8 mouse cellular contexts compared by ENCODE assay signal in the genomic region with DNA sequence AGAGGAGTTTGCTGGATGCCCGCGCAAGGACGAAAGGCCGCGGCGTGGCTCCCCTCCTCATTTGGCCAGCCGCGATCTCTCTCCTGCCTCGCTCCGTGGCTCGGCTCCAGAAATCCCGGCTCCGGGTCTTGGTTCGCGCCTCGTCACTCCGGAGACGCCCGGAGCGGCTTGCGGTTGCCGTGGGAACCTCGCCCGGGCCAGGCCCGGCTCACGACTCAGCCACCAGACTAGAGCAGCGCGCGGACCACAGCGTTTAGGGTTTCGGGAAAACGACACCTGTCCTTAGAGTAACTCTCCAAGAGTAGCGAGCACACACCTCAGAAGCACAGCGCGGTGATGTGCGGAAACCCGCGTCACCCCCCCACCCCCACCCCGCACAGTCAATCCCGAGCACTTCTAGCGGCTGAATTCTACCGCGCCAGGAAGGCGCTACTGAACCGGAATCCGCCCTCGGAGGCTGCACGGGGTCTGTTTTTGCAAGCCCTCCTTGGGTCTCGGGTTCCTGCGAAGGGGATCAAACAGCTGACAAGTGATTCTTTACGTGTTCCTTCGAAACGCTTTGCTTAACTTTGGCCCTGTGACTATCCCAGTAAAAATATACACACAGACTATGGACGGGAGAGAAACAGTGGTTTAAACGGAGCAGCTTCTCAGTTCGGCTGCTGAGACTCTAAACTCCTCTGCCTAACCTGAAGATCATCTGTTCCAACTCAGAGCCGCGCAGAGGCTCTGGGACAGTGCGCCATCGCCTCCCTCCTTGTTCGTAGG. TPM values are rescaled to one million over a fixed set of nuclear protein-coding genes. Genes with fewer than 3 reads are reported as not detected.
DNase-seq lines count a peak whose midpoint lies in the region; ATAC-seq lines count a peak whose summit lies in the region.

No protein-coding gene starts in this region.

- H3K27me3 ChIP-seq in heart, embryonic 12.5 days (replicated peaks) = peaks cover 81% of the 10 kb centered on the region
- peaks cover 82% of the 10 kb centered on the region for H3K27me3 ChIP-seq in kidney, embryonic 15.5 days
- peaks cover 97% of the 10 kb centered on the region for H3K27me3 ChIP-seq in liver, embryonic 11.5 days (replicated peaks; ENCODE audit: control insufficient read depth, insufficient read depth, low read length)

- WGBS in heart, embryonic 12.5 days = 2% methylated on average over 61 of the region's 61 CpGs
- 1% methylated on average over 61 of the region's 61 CpGs for WGBS in kidney, embryonic 15.5 days
- WGBS in liver, embryonic 11.5 days = 2% methylated on average over 61 of the region's 61 CpGs

- no peaks in the 10 kb centered on the region for H3K36me3 ChIP-seq in heart, embryonic 12.5 days
- H3K36me3 ChIP-seq in kidney, embryonic 15.5 days = no peaks in the 10 kb centered on the region
- H3K36me3 ChIP-seq in liver, embryonic 11.5 days (ENCODE audit: control insufficient read depth, insufficient read depth, low read length) = no peaks in the 10 kb centered on the region

- H3K9ac ChIP-seq in heart, embryonic 12.5 days = peak overlapping the region; percentile 48
- peak overlapping the region; percentile 27 for H3K9ac ChIP-seq in kidney, embryonic 15.5 days
- no peak overlapping the region for H3K9ac ChIP-seq in liver, embryonic 11.5 days (ENCODE audit: low read depth, low read length)

- peak; percentile 41 to 76 for DNase-seq in spleen, postnatal 4 days (ENCODE audit: low spot score in 2 of 2)
- DNase-seq in spleen, adult 12 weeks (ENCODE audit: low spot score) = no peak
- DNase-seq in liver, embryonic 11.5 days (ENCODE audit: low spot score) = no peak
- DNase-seq in neural tube, embryonic 10.5 days (ENCODE audit: extremely low spot score, low spot score) = peak; percentile 87
- peak; percentile 12 to 47 for DNase-seq in thymus, postnatal 10 days (ENCODE audit: low spot score in 2 of 2)

- peak overlapping the region; percentile 51 for H3K4me3 ChIP-seq in heart, embryonic 12.5 days
- H3K4me3 ChIP-seq in kidney, embryonic 15.5 days (replicated peaks) = peak overlapping the region; percentile 46
- peak overlapping the region; percentile 42 for H3K4me3 ChIP-seq in liver, embryonic 11.5 days (ENCODE audit: low read depth, low read length)

- H3K27ac ChIP-seq in heart, embryonic 12.5 days (ENCODE audit: poor library complexity, severe bottlenecking) = no peak overlapping the region
- H3K27ac ChIP-seq in kidney, embryonic 15.5 days = no peak overlapping the region
- no peak overlapping the region for H3K27ac ChIP-seq in liver, embryonic 11.5 days (ENCODE audit: low read depth, low read length)

- 0 out of 2 replicates have a peak, but pooled peaks have one; percentile 29 for ATAC-seq in erythroid progenitor cell, adult 5-6 weeks (replicated peaks; ENCODE audit: low FRiP score, poor library complexity, severe bottlenecking)
- ATAC-seq in heart, embryonic 12.5 days (ENCODE audit: insufficient number of reproducible peaks, low FRiP score) = peak; percentile 44; the same call in 1 of the 2 replicates
- peak; percentile 77 for ATAC-seq in kidney, embryonic 15.5 days (replicated peaks; ENCODE audit: low FRiP score)
- ATAC-seq in liver, embryonic 11.5 days (replicated peaks; ENCODE audit: low FRiP score) = no peak; the same call in 1 of the 2 replicates

- H3K4me1 ChIP-seq in heart, embryonic 12.5 days (replicated peaks) = peaks cover 30% of the 10 kb centered on the region
- peaks cover 43% of the 10 kb centered on the region for H3K4me1 ChIP-seq in kidney, embryonic 15.5 days
- H3K4me1 ChIP-seq in liver, embryonic 11.5 days (replicated peaks; ENCODE audit: control insufficient read depth, insufficient read depth, low read length) = no peaks in the 10 kb centered on the region

- H3K4me2 ChIP-seq in heart, embryonic 12.5 days = peak overlapping the region; percentile 83
- peak overlapping the region; percentile 81 for H3K4me2 ChIP-seq in kidney, embryonic 15.5 days
- H3K4me2 ChIP-seq in liver, embryonic 11.5 days = peak overlapping the region; percentile 62

- H3K9me3 ChIP-seq in heart, embryonic 12.5 days (replicated peaks) = no peaks in the 10 kb centered on the region
- no peaks in the 10 kb centered on the region for H3K9me3 ChIP-seq in kidney, embryonic 15.5 days (replicated peaks)
- H3K9me3 ChIP-seq in liver, embryonic 11.5 days (ENCODE audit: control insufficient read depth, low read length) = no peaks in the 10 kb centered on the region

RNA-seq across cellular contexts. Expression of gene Kdelr3, which starts 4.5 kb away (rescaled TPM):
- 1.1 TPM in 1 of 2 replicates, not detected in the other for total RNA-seq in erythroid progenitor cell, adult 5-6 weeks (2015; ENCODE audit: low replicate concordance)
- total RNA-seq in erythroid progenitor cell, adult 5-6 weeks (2017; ENCODE audit: low replicate concordance) = not detected in 2 replicates
- 49.6 and 51.9 TPM in 2 replicates for polyA plus RNA-seq in heart, embryonic 12.5 days (2016; fragmentation: Nextera tagmentation; extraction: Ambion mirVana)
- 69.5 and 71.8 TPM in 2 replicates for polyA plus RNA-seq in kidney, embryonic 15.5 days (2015; fragmentation: Nextera tagmentation; extraction: Ambion mirVana)
- 9.0 and 10.8 TPM in 2 replicates for polyA plus RNA-seq in liver, embryonic 11.5 days (2014; fragmentation: Nextera tagmentation; extraction: Ambion mirVana)

RNA-seq across cellular contexts. Expression of gene Kcnj4, which starts 6.7 kb away (rescaled TPM):
- not detected in 2 replicates for total RNA-seq in erythroid progenitor cell, adult 5-6 weeks (2015; ENCODE audit: low replicate concordance)
- total RNA-seq in erythroid progenitor cell, adult 5-6 weeks (2017; ENCODE audit: low replicate concordance) = not detected in 2 replicates
- polyA plus RNA-seq in heart, embryonic 12.5 days (2016; fragmentation: Nextera tagmentation; extraction: Ambion mirVana) = 0.14 and 0.41 TPM in 2 replicates
- 0.08 and 0.12 TPM in 2 replicates for polyA plus RNA-seq in kidney, embryonic 15.5 days (2015; fragmentation: Nextera tagmentation; extraction: Ambion mirVana)
- polyA plus RNA-seq in liver, embryonic 11.5 days (2014; fragmentation: Nextera tagmentation; extraction: Ambion mirVana) = not detected in 2 replicates

RNA-seq across cellular contexts. Expression of gene Ddx17, which starts 34.8 kb away (rescaled TPM):
- 117 and 144 TPM in 2 replicates for total RNA-seq in erythroid progenitor cell, adult 5-6 weeks (2015; ENCODE audit: low replicate concordance)
- total RNA-seq in erythroid progenitor cell, adult 5-6 weeks (2017; ENCODE audit: low replicate concordance) = 145 and 216 TPM in 2 replicates
- polyA plus RNA-seq in heart, embryonic 12.5 days (2016; fragmentation: Nextera tagmentation; extraction: Ambion mirVana) = 37.1 and 39.9 TPM in 2 replicates
- polyA plus RNA-seq in kidney, embryonic 15.5 days (2015; fragmentation: Nextera tagmentation; extraction: Ambion mirVana) = 50.0 and 51.0 TPM in 2 replicates
- polyA plus RNA-seq in liver, embryonic 11.5 days (2014; fragmentation: Nextera tagmentation; extraction: Ambion mirVana) = 49.9 and 54.2 TPM in 2 replicates

RNA-seq across cellular contexts. Expression of gene Csnk1e, which starts 56.4 kb away (rescaled TPM):
- total RNA-seq in erythroid progenitor cell, adult 5-6 weeks (2015; ENCODE audit: low replicate concordance) = 6.8 and 18.9 TPM in 2 replicates
- 2.1 and 2.9 TPM in 2 replicates for total RNA-seq in erythroid progenitor cell, adult 5-6 weeks (2017; ENCODE audit: low replicate concordance)
- polyA plus RNA-seq in heart, embryonic 12.5 days (2016; fragmentation: Nextera tagmentation; extraction: Ambion mirVana) = 103 and 111 TPM in 2 replicates
- 87.0 and 90.6 TPM in 2 replicates for polyA plus RNA-seq in kidney, embryonic 15.5 days (2015; fragmentation: Nextera tagmentation; extraction: Ambion mirVana)
- 39.2 and 42.5 TPM in 2 replicates for polyA plus RNA-seq in liver, embryonic 11.5 days (2014; fragmentation: Nextera tagmentation; extraction: Ambion mirVana)

Comparison
In these comparisons a context has a peak if more than half of its experiments do, and no peak if none do; other contexts are left out.
1. DNase-seq: peak in spleen, postnatal 4 days (2 of 2), neural tube, embryonic 10.5 days (single experiment) and thymus, postnatal 10 days (2 of 2); none in spleen, adult 12 weeks (single experiment) and liver, embryonic 11.5 days (single experiment).
2. Peak in every context shown above with its lines, with median percentiles within 50 percentile points of each other: H3K4me2 ChIP-seq and H3K4me3 ChIP-seq.